Mouse (Mus musculus) heart, embryonic 12.5 days (tissue): Measurements from ENCODE around the gene Rad23a. TPM values are rescaled to one million over a fixed set of nuclear protein-coding genes. Genes with fewer than 3 reads are reported as not detected.
A peak's percentile ranks its signal among the peaks of the same experiment; 100 is the strongest.

Experiments
- ATAC-seq: fragments of 200-750 bp; cut with Nextera tagmentation; 2 replicates; pipeline ENCODE4 v1.8.0; 2017; ENCODE audit warnings: moderate TSS enrichment, moderate library complexity; ENCODE audit not compliant: insufficient number of reproducible peaks, low FRiP score
- H3K27ac ChIP-seq: fragments of 300-500 bp; sonication (generic); 2 replicates; pipeline ENCODE4 v1.5.1; 2016; ENCODE audit warnings: mild to moderate bottlenecking, moderate library complexity; ENCODE audit not compliant: poor library complexity, severe bottlenecking
- H3K27me3 ChIP-seq: fragments of 300-500 bp; sonication (generic); replicated peaks from 2 replicates; pipeline ENCODE4 v1.6.1; 2016; ENCODE audit warnings: mild to moderate bottlenecking, moderate library complexity
- H3K36me3 ChIP-seq: fragments of 300-500 bp; sonication (generic); 2 replicates; pipeline ENCODE4 v1.6.1; 2016; ENCODE audit warnings: mild to moderate bottlenecking, moderate library complexity
- H3K4me1 ChIP-seq: fragments of 300-500 bp; sonication (generic); replicated peaks from 2 replicates; pipeline ENCODE4 v1.6.1; 2016; ENCODE audit warnings: mild to moderate bottlenecking
- H3K4me2 ChIP-seq: fragments of 300-500 bp; sonication (generic); 2 replicates; pipeline ENCODE4 v1.6.1; 2016; ENCODE audit warnings: mild to moderate bottlenecking, moderate library complexity
- H3K4me3 ChIP-seq: fragments of 300-500 bp; sonication (generic); 2 replicates; pipeline ENCODE4 v1.5.1; 2016; ENCODE audit warnings: mild to moderate bottlenecking
- H3K9ac ChIP-seq: fragments of 300-500 bp; sonication (generic); 2 replicates; pipeline ENCODE4 v1.6.1; 2016; ENCODE audit warnings: mild to moderate bottlenecking, moderate library complexity
- H3K9me3 ChIP-seq: fragments of 300-500 bp; sonication (generic); replicated peaks from 2 replicates; pipeline ENCODE4 v1.6.1; 2016; ENCODE audit warnings: mild to moderate bottlenecking, moderate library complexity
- WGBS: fragments of 180-500 bp; shearing (Covaris S2); methylation state at CpG from one replicate; pipeline ENCODE4 v1.1.7; 2016; 5-methylcytosine and 5-hydroxymethylcytosine counted together
- polyA plus RNA-seq: library from polyadenylated mRNA; unstranded; fragments of >200 nt; fragmentation: Nextera tagmentation; extraction: Ambion mirVana; gene quantifications from 2 replicates; pipeline ENCODE4 v1.2.1, GENCODE M21; 2016

Rad23a gene
- polyA plus RNA-seq, 1 experiment from 2014 or later: 131 TPM

- H3K4me3 ChIP-seq: peak within 1 kb of the TSS; percentile 94
Observed at GRCm38 (mm10) chr8:84856864-84857441, 16.5 kb upstream of the Rad23a start, which contains the start of gene Farsa. Farsa (plus strand) TSS chr8:84856989.

DNA sequence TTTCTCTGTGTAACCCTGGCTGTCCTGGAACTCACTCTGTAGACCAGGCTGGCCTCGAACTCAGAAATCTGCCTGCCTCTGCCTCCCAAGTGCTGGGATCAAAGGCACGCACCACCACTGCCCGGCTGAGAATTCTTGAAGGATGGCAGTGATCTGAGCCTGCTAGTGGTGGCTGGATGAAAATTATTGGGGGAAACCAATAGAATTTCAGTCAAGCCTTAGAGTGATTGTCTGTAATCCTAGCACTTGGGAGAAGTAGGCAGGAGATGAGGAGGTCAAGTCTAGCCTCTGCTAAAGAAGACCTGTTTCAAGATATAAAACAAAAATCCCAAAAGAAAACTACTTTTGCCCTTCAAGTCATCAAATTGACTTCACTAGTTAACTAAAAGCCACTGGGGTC is 16.0 kb upstream of the Rad23a start:
- Histone ChIP-seq H3K36me3 (peaks cover 25% of the 10 kb centered on the region), H3K9me3 (no peaks in the 10 kb centered on the region), H3K4me1 (peaks cover 12% of the 10 kb centered on the region), H3K4me3 (peak overlapping the region; percentile 94; the same call in 1 of the 2 replicates), H3K4me2 (peak overlapping the region; percentile 94; the same call in 1 of the 2 replicates), H3K27ac (no peak overlapping the region), H3K27me3 (no peaks in the 10 kb centered on the region), H3K9ac (no peak overlapping the region)
- WGBS: 89% methylated on average over 3 of the region's 3 CpGs
- peak; percentile 2; the same call in 1 of the 2 replicates for ATAC-seq

More at GRCm38 (mm10) chr8:84856864-84857441, 16.5 kb upstream of the Rad23a start, which contains the start of gene Farsa:
- under 1% methylated on average over 39 of the region's 39 CpGs for WGBS
- H3K9ac ChIP-seq: peak within 1 kb of the TSS; percentile 94
- no peaks in the 10 kb centered on the region for H3K27me3 ChIP-seq
- peak; percentile 89 for ATAC-seq
- H3K4me2 ChIP-seq: peak within 1 kb of the TSS; percentile 94
- peaks cover 12% of the 10 kb centered on the region for H3K4me1 ChIP-seq
- no peaks in the 10 kb centered on the region for H3K9me3 ChIP-seq
- peaks cover 30% of the 10 kb centered on the region for H3K36me3 ChIP-seq
- H3K27ac ChIP-seq: peak within 1 kb of the TSS; percentile 76

DNA sequence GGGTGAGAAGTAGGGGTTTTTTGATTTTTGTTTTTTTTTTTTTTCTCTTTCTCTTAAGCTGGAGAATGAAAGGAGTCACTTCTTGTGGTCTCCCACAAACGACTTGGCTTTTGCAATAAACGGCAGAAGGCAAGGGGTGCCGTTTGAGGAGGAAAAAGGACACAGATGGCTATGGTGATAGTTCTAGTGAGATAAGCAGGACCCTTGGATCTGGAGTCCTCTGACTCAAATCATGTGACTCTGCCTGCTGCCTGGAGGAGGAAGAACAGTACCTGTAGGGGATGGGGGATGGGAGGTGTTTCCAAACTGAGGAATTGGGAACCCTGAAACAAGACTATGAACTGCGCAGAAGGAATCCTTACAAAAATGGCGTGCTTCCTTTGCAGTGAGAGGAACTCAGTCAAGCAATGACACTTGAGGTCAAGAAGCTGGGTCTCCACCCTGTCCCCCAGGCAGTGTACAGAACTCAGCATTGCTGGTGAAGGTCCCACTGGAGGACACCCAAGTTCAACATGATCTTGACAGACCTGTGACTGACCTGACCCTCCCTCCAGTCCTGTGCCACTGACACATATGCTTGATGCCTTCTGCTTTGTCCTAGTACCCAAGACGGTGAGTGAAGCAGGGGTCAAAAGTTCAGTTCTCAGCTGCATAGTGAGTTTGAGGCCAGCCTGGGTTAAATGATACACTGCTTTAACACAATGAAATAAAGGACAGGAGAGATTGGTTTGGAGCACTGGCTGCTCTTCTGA is 7.4 kb upstream of the Rad23a start:
- H3K27ac ChIP-seq: peak overlapping the region; percentile 91
- no peaks in the 10 kb centered on the region for H3K9me3 ChIP-seq
- peaks cover 25% of the 10 kb centered on the region for H3K36me3 ChIP-seq
- peak overlapping the region; percentile 87 for H3K4me2 ChIP-seq
- peak overlapping the region; percentile 79 for H3K9ac ChIP-seq
- ATAC-seq: no peak
- no peaks in the 10 kb centered on the region for H3K27me3 ChIP-seq
- peaks cover 28% of the 10 kb centered on the region for H3K4me1 ChIP-seq
- H3K4me3 ChIP-seq: peak overlapping the region; percentile 91
- WGBS: 36% methylated on average over 6 of the region's 6 CpGs

- Histone ChIP-seq H3K27ac (peak within 1 kb of the TSS; percentile 91), H3K4me3 (peak within 1 kb of the TSS; percentile 91), H3K36me3 (peaks cover 34% of the 10 kb centered on the region), H3K9me3 (no peaks in the 10 kb centered on the region), H3K4me2 (peak within 1 kb of the TSS; percentile 87), H3K4me1 (peaks cover 28% of the 10 kb centered on the region), H3K9ac (peak within 1 kb of the TSS; percentile 96), H3K27me3 (no peaks in the 10 kb centered on the region)
- ATAC-seq: peak; percentile 99
- WGBS: under 1% methylated on average over 55 of the region's 55 CpGs
Observed at GRCm38 (mm10) chr8:84846722-84847572, 6.5 kb upstream of the Rad23a start, which contains the start of gene Calr. Calr (minus strand) TSS chr8:84846934.

DNA sequence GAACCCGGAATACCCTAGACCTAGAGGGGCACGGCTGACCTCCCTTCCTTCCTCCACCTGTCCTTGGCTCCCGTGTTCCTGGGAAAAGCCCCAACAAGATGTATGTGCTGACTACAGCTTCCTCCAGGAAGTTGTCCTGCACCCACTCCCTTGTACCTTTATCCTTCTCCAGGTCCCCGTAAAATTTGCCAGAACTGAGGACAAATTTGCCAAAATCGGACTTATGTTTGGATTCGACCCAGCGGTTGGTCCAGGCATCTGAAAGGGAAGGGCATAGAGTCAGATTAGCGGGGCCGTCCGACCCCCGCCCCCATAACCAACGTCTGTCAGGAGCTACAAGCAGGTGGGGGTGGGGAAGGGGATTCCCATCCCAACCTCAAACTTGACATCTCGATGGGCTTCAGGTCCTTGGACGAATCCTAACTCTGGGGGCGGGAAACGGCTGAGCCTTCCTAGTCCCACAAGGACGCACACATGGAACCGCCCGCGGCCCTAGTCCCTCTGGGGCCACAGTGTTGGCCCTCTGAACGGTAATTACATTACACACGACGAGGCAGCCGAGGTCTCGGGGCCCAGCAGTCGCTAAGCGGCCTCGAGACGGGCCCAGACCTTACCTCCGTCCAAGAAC is 5.7 kb upstream of the Rad23a start:
- ATAC-seq: peak; percentile 13
- Histone ChIP-seq H3K36me3 (peaks cover 41% of the 10 kb centered on the region), H3K9me3 (no peaks in the 10 kb centered on the region), H3K4me2 (peak overlapping the region; percentile 72), H3K4me3 (peak overlapping the region; percentile 91), H3K4me1 (peaks cover 28% of the 10 kb centered on the region), H3K9ac (peak overlapping the region; percentile 96), H3K27ac (peak overlapping the region; percentile 81), H3K27me3 (no peaks in the 10 kb centered on the region)
- WGBS: 0% methylated on average over 30 of the region's 30 CpGs

GRCm38 (mm10) chr8:84845355-84846093 is 5.1 kb upstream of the Rad23a start:
- Histone ChIP-seq H3K36me3 (peaks cover 41% of the 10 kb centered on the region), H3K27me3 (no peaks in the 10 kb centered on the region), H3K9ac (peak overlapping the region; percentile 96), H3K27ac (peak overlapping the region; percentile 81), H3K9me3 (no peaks in the 10 kb centered on the region), H3K4me3 (peak overlapping the region; percentile 91), H3K4me2 (peak overlapping the region; percentile 72), H3K4me1 (peaks cover 28% of the 10 kb centered on the region)
- WGBS: 13% methylated on average over 12 of the region's 12 CpGs
- ATAC-seq: no peak

DNA sequence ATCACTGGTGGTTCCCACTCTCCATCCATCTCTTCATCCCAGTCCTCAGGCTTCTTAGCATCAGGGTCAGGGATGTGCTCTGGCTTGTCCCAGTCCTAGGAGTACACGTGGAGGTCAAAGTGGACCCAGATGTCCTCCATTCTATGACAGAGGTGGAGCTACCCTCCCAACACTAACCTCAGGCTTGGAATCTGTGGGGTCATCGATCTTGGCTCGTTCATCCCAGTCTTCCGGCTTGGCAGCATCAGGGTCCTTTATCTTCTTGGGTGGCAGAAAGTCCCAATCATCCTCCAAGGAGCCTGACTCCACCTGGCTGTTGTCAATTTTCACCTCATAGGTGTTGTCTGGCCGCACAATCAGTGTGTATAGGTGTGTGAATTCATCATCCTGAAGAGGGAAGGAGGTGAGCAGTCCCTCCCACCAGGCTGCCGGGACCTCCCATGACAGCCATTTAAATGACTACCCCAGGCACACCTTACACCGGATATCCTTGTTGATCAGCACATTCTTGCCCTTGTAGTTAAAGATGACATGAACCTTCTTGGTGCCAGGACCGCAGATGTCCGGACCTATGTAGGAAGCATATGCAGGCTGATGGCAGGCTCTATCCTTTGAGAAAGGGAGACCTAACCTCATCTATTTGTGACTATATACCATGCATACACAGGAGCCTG is 4.1 kb upstream of the Rad23a start:
- Histone ChIP-seq H3K9ac (peak overlapping the region; percentile 96), H3K4me3 (peak overlapping the region; percentile 91), H3K36me3 (peaks cover 41% of the 10 kb centered on the region), H3K9me3 (no peaks in the 10 kb centered on the region), H3K27me3 (no peaks in the 10 kb centered on the region), H3K4me2 (peak overlapping the region; percentile 72), H3K4me1 (peaks cover 31% of the 10 kb centered on the region), H3K27ac (peak overlapping the region; percentile 13; the same call in 1 of the 2 replicates)
- WGBS: 83% methylated on average over 9 of the region's 9 CpGs
- no peak for ATAC-seq

DNA sequence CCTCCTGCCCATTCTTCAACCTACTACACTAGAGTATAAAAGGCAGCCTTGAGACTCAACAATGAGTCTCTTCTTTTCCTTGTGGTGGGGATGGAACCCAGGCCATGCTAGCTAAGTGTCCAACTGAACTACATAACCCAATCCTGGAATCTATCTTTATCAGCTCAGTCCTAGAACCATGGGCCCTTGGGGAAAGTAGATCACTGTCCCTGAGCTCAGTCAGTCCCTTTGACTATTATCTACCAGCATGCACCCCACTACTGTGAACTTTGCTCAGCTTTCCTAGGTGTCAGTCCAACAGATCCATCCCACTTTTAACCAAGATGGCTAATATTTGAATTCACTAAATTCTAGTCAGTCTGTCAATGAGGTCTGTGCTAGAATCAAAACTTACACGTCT is 1.0 kb upstream of the Rad23a start:
- Histone ChIP-seq H3K27ac (no peak overlapping the region), H3K9ac (no peak overlapping the region), H3K36me3 (peaks cover 68% of the 10 kb centered on the region), H3K4me3 (no peak overlapping the region), H3K4me2 (no peak overlapping the region), H3K4me1 (peaks cover 34% of the 10 kb centered on the region), H3K9me3 (no peaks in the 10 kb centered on the region), H3K27me3 (no peaks in the 10 kb centered on the region)
- WGBS: 88% methylated on average over 1 of the region's 1 CpGs
- no peak for ATAC-seq

DNA sequence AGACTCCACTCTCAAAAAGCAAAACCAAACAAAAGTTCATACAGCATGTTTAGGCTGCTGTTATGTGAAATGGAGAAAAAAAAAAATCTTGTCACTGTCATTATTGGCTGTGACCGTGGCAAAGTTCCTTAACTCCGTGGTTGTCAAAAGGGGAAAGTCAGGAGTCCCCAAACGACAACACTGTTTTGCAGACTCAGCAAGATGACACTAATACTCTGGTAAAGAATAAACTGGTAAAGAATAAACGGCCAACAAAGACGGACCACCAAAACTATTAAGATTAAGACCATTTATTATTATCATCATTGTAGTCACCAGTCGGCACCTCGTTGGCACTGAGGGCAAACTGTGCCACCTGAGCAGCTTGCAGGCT is 604 bp downstream of the Rad23a start:
- ATAC-seq: no peak
- peak overlapping the region; percentile 97 for H3K9ac ChIP-seq
- H3K4me2 ChIP-seq: peak overlapping the region; percentile 68
- H3K27ac ChIP-seq: peak overlapping the region; percentile 93
- peaks cover 35% of the 10 kb centered on the region for H3K4me1 ChIP-seq
- H3K4me3 ChIP-seq: peak overlapping the region; percentile 91
- H3K36me3 ChIP-seq: peaks cover 79% of the 10 kb centered on the region
- WGBS: 3% methylated on average over 7 of the region's 7 CpGs
- H3K9me3 ChIP-seq: no peaks in the 10 kb centered on the region
- no peaks in the 10 kb centered on the region for H3K27me3 ChIP-seq

GRCm38 (mm10) chr8:84839411-84839810 is 1.1 kb downstream of the Rad23a start:
- Histone ChIP-seq H3K27me3 (no peaks in the 10 kb centered on the region), H3K4me3 (peak overlapping the region; percentile 91), H3K36me3 (peaks cover 79% of the 10 kb centered on the region), H3K4me1 (peaks cover 35% of the 10 kb centered on the region), H3K27ac (no peak overlapping the region), H3K9me3 (no peaks in the 10 kb centered on the region), H3K9ac (peak overlapping the region; percentile 97), H3K4me2 (peak overlapping the region; percentile 68)
- WGBS: 89% methylated on average over 2 of the region's 2 CpGs
- no peak for ATAC-seq
